Mouse (Mus musculus): ENCODE measurements around the gene Stx11. TPM values are rescaled to one million over a fixed set of nuclear protein-coding genes. Genes with fewer than 3 reads are reported as not detected.
A peak's percentile ranks its signal among the peaks of the same experiment; 100 is the strongest.

Gene Stx11
- polyA plus RNA-seq, 1 experiment, result 6.9 TPM

DNA sequence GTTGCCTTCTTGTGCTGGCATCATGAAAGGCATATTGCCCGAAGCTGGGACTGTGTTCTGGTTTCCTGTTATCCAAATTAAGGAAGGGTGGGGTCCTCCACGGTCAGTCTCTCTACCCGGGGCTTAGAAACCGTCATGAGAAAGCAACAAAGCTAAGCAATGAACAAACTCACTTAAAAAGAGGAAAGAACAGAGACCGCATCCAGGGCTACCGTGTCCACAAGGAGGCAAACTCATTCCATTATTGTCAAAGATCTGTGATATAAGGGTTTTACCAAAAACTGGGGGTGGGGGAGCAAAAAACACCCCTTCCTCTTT lies 34.3 kb downstream of the Stx11 start:
- TF ChIP-seq USF1 (IDR thresholded peaks at IDR 0.05; ENCODE audit: low read depth), result no peak
- no peak for TF ChIP-seq MYOG (IDR thresholded peaks at IDR 0.05; ENCODE audit: control insufficient read depth in 1 of 3, insufficient read depth in 1 of 3, insufficient read length in 2 of 3, low read depth in 2 of 3)
- Histone ChIP-seq H3K36me3 (ENCODE audit: control insufficient read depth, insufficient read depth) (no peaks in the 10 kb centered on the region), H3K27me3 (ENCODE audit: control insufficient read depth, insufficient read depth, insufficient read length) (no peaks in the 10 kb centered on the region), H3K4me3 (no peak overlapping the region), H3K4me2 (ENCODE audit: low read depth) (no peak overlapping the region), H3ac (ENCODE audit: control insufficient read depth, insufficient read length) (no peak overlapping the region), H3K79me2 (ENCODE audit: control insufficient read depth, insufficient read depth) (no peaks in the 10 kb centered on the region)

DNA sequence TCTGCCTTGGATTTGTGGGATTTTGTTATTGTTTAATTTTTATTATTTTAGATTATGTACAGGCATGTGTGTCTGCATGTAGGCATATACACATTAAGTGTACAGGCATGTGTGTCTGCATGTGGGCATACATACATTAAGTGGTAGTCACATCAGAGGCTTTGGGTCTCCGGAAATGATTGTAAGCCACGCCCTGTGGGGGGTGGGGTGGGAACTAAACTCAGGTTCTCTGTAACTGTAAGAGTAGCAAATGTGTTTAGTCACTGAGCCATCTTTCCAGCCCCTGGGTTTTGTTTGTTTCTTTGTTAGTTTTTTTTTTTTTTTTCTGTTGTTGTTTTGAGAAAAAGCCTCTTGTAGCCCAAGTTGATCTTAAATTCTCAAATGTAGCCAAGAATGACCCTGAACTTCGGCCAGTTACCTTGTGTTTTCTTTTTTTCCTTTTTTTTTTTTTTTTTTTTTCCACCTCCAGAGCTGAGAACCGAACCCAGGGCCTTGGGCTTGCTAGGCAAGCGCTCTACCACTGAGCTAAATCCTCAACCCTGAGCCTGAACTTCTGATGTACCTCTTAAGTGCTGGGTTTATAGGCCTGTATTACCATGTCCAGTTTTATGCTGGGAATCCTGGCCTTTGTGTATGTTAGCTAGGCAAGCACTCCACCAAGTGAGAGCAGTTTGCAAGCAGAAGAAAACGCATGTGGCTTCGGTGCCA lies 34.8 kb downstream of the Stx11 start:
- H3K79me2 ChIP-seq (ENCODE audit: control insufficient read depth, insufficient read depth), result no peaks in the 10 kb centered on the region

GRCm38 (mm10) chr10:12928193-12928592 lies 35.9 kb downstream of the Stx11 start:
- Histone ChIP-seq H3K4me3 (no peak overlapping the region), H3K36me3 (ENCODE audit: control insufficient read depth, insufficient read depth) (no peaks in the 10 kb centered on the region), H3K27me3 (ENCODE audit: control insufficient read depth, insufficient read depth, insufficient read length) (no peaks in the 10 kb centered on the region), H3K4me2 (ENCODE audit: low read depth) (no peak overlapping the region), H3K79me2 (ENCODE audit: control insufficient read depth, insufficient read depth) (no peaks in the 10 kb centered on the region), H3ac (ENCODE audit: control insufficient read depth, insufficient read length) (no peak overlapping the region)
- TF ChIP-seq SRF (IDR thresholded peaks at IDR 0.05; ENCODE audit: control insufficient read depth, insufficient read length, low read depth) (no peak), MAX (IDR thresholded peaks at IDR 0.05; ENCODE audit: low read depth) (no peak), CEBPB (IDR thresholded peaks at IDR 0.05; ENCODE audit: insufficient read depth, poor library complexity, severe bottlenecking) (no peak), TCF12 (IDR thresholded peaks at IDR 0.05; ENCODE audit: insufficient read depth, poor library complexity, severe bottlenecking) (no peak), REST (IDR thresholded peaks at IDR 0.05; ENCODE audit: insufficient read depth, insufficient read length) (no peak), MYOD1 (IDR thresholded peaks at IDR 0.05; ENCODE audit: control insufficient read depth in 1 of 3, insufficient read length in 2 of 3, low read depth in 2 of 3) (no peak)

More for the DNA sequence above, 34.8 kb downstream of the Stx11 start:
- TF ChIP-seq MAX (IDR thresholded peaks at IDR 0.05; ENCODE audit: low read depth) (no peak), E2F4 (IDR thresholded peaks at IDR 0.05; ENCODE audit: insufficient read depth) (no peak), SRF (IDR thresholded peaks at IDR 0.05; ENCODE audit: control insufficient read depth, insufficient read length, low read depth) (no peak), CEBPB (IDR thresholded peaks at IDR 0.05; ENCODE audit: insufficient read depth, poor library complexity, severe bottlenecking) (no peak), POLR2AphosphoS2 (IDR thresholded peaks at IDR 0.05; ENCODE audit: insufficient read length, low read depth) (no peak), POLR2A (IDR thresholded peaks at IDR 0.05; ENCODE audit: insufficient read length, low read depth) (no peak), MYOG (IDR thresholded peaks at IDR 0.05; ENCODE audit: control insufficient read depth in 1 of 3, insufficient read depth in 1 of 3, insufficient read length in 2 of 3, low read depth in 2 of 3) (no peak), REST (IDR thresholded peaks at IDR 0.05; ENCODE audit: insufficient read depth, insufficient read length) (no peak), USF1 (IDR thresholded peaks at IDR 0.05; ENCODE audit: low read depth) (no peak), TCF12 (IDR thresholded peaks at IDR 0.05; ENCODE audit: insufficient read depth, poor library complexity, severe bottlenecking) (no peak), TCF3 (IDR thresholded peaks at IDR 0.05; ENCODE audit: insufficient read length, low read depth) (no peak)
- Histone ChIP-seq H3K4me2 (ENCODE audit: low read depth) (no peak overlapping the region), H3K36me3 (ENCODE audit: control insufficient read depth, insufficient read depth) (no peaks in the 10 kb centered on the region), H3K27me3 (ENCODE audit: control insufficient read depth, insufficient read depth, insufficient read length) (no peaks in the 10 kb centered on the region), H3ac (ENCODE audit: control insufficient read depth, insufficient read length) (no peak overlapping the region), H3K4me3 (no peak overlapping the region)

GRCm38 (mm10) chr10:12922574-12923353 lies 41.3 kb downstream of the Stx11 start:
- no peaks in the 10 kb centered on the region for H3K27me3 ChIP-seq (ENCODE audit: control insufficient read depth, insufficient read depth, insufficient read length)
- H3K4me3 ChIP-seq, result peak overlapping the region; percentile 40
- TF ChIP-seq POLR2A (IDR thresholded peaks at IDR 0.05; ENCODE audit: insufficient read length, low read depth), result peak; percentile 27
- no peak for TF ChIP-seq MYOD1 (IDR thresholded peaks at IDR 0.05; ENCODE audit: control insufficient read depth in 1 of 3, insufficient read length in 2 of 3, low read depth in 2 of 3)
- no peak for TF ChIP-seq POLR2AphosphoS2 (IDR thresholded peaks at IDR 0.05; ENCODE audit: insufficient read length, low read depth)
- TF ChIP-seq TCF12 (IDR thresholded peaks at IDR 0.05; ENCODE audit: insufficient read depth, poor library complexity, severe bottlenecking), result no peak
- peak; percentile 29 for TF ChIP-seq MAX (IDR thresholded peaks at IDR 0.05; ENCODE audit: low read depth)
- TF ChIP-seq CEBPB (IDR thresholded peaks at IDR 0.05; ENCODE audit: insufficient read depth, poor library complexity, severe bottlenecking), result 0 out of 2 replicates have a peak, but pooled peaks have one; percentile 42
- no peak for TF ChIP-seq TCF3 (IDR thresholded peaks at IDR 0.05; ENCODE audit: insufficient read length, low read depth)
- TF ChIP-seq USF1 (IDR thresholded peaks at IDR 0.05; ENCODE audit: low read depth), result no peak
- TF ChIP-seq E2F4 (IDR thresholded peaks at IDR 0.05; ENCODE audit: insufficient read depth), result peak; percentile 26
- no peak for TF ChIP-seq MYOG (IDR thresholded peaks at IDR 0.05; ENCODE audit: control insufficient read depth in 1 of 3, insufficient read depth in 1 of 3, insufficient read length in 2 of 3, low read depth in 2 of 3)
- H3K36me3 ChIP-seq (ENCODE audit: control insufficient read depth, insufficient read depth), result no peaks in the 10 kb centered on the region
- no peaks in the 10 kb centered on the region for H3K79me2 ChIP-seq (ENCODE audit: control insufficient read depth, insufficient read depth)
- H3K4me2 ChIP-seq (ENCODE audit: low read depth), result peak overlapping the region; percentile 86
- H3ac ChIP-seq (ENCODE audit: control insufficient read depth, insufficient read length), result peak overlapping the region; percentile 3

- TF ChIP-seq TCF3 (IDR thresholded peaks at IDR 0.05; ENCODE audit: insufficient read length, low read depth), result no peak
- TF ChIP-seq POLR2AphosphoS2 (IDR thresholded peaks at IDR 0.05; ENCODE audit: insufficient read length, low read depth), result no peak
- no peak for TF ChIP-seq TCF12 (IDR thresholded peaks at IDR 0.05; ENCODE audit: insufficient read depth, poor library complexity, severe bottlenecking)
- no peak for TF ChIP-seq MAX (IDR thresholded peaks at IDR 0.05; ENCODE audit: low read depth)
- TF ChIP-seq REST (IDR thresholded peaks at IDR 0.05; ENCODE audit: insufficient read depth, insufficient read length), result no peak
- no peak for TF ChIP-seq MYOG (IDR thresholded peaks at IDR 0.05; ENCODE audit: control insufficient read depth in 1 of 3, insufficient read depth in 1 of 3, insufficient read length in 2 of 3, low read depth in 2 of 3)
- TF ChIP-seq POLR2A (IDR thresholded peaks at IDR 0.05; ENCODE audit: insufficient read length, low read depth), result no peak
- TF ChIP-seq SRF (IDR thresholded peaks at IDR 0.05; ENCODE audit: control insufficient read depth, insufficient read length, low read depth), result no peak
- TF ChIP-seq E2F4 (IDR thresholded peaks at IDR 0.05; ENCODE audit: insufficient read depth), result no peak
- TF ChIP-seq MYOD1 (IDR thresholded peaks at IDR 0.05; ENCODE audit: control insufficient read depth in 1 of 3, insufficient read length in 2 of 3, low read depth in 2 of 3), result no peak
- TF ChIP-seq USF1 (IDR thresholded peaks at IDR 0.05; ENCODE audit: low read depth), result no peak
- no peak for TF ChIP-seq CEBPB (IDR thresholded peaks at IDR 0.05; ENCODE audit: insufficient read depth, poor library complexity, severe bottlenecking)
- peak overlapping the region; percentile 40 for H3K4me3 ChIP-seq
- H3K36me3 ChIP-seq (ENCODE audit: control insufficient read depth, insufficient read depth), result no peaks in the 10 kb centered on the region
These were observed 42.0 kb downstream of the Stx11 start for GRCm38 (mm10) chr10:12922077-12922573.

More at GRCm38 (mm10) chr10:12922077-12922573, 42.0 kb downstream of the Stx11 start:
- Histone ChIP-seq H3K27me3 (ENCODE audit: control insufficient read depth, insufficient read depth, insufficient read length) (no peaks in the 10 kb centered on the region), H3K4me2 (ENCODE audit: low read depth) (peak overlapping the region; percentile 60), H3K79me2 (ENCODE audit: control insufficient read depth, insufficient read depth) (no peaks in the 10 kb centered on the region), H3ac (ENCODE audit: control insufficient read depth, insufficient read length) (peak overlapping the region; percentile 3)

Data from myocyte (in vitro differentiated cells).